ENCODE assay signal across 8 mouse cellular contexts in genomic region chr5:142959576-142960556, GRCm38 (mm10). TPM values are rescaled to one million over a fixed set of nuclear protein-coding genes. Genes with fewer than 3 reads are reported as not detected.
DNase-seq lines count a peak whose midpoint lies in the region; ATAC-seq lines count a peak whose summit lies in the region.

Gene Fscn1 (plus strand): TSS chr5:142960343.

- H3K4me2 ChIP-seq in hindbrain, embryonic 13.5 days: peak within 1 kb of the TSS; percentile 100

- H3K4me3 ChIP-seq in hindbrain, embryonic 13.5 days: peak within 1 kb of the TSS; percentile 100

- H3K27me3 ChIP-seq in hindbrain, embryonic 13.5 days: no peaks in the 10 kb centered on the region

- peak; percentile 42 for DNase-seq in T-cell, adult 2 months (ENCODE audit: low spot score)
- peak; percentile 80 to 87 for DNase-seq in cerebellum, postnatal 14 days
- peak; percentile 92 to 95 for DNase-seq in frontal cortex, postnatal 36 days (ENCODE audit: low spot score in 2 of 2)
- DNase-seq in layer of hippocampus, postnatal 25 days (ENCODE audit: extremely low spot score in 1 of 2, low spot score in 1 of 2): peak; percentile 96 to 97
- peak; percentile 92 for DNase-seq in lung, postnatal 10 days
- peak; percentile 79 for DNase-seq in retina, postnatal 7 days (ENCODE audit: low read depth, low spot score)
- peak; percentile 90 for DNase-seq in urinary bladder, postnatal 14 days (ENCODE audit: low spot score)

- H3K9ac ChIP-seq in hindbrain, embryonic 13.5 days: peak within 1 kb of the TSS; percentile 100

- H3K9me3 ChIP-seq in hindbrain, embryonic 13.5 days: no peaks in the 10 kb centered on the region

- H3K4me1 ChIP-seq in hindbrain, embryonic 13.5 days (replicated peaks): peaks cover 28% of the 10 kb centered on the region

- 7% methylated on average over 44 of the region's 44 CpGs for WGBS in hindbrain, embryonic 13.5 days

- no peaks in the 10 kb centered on the region for H3K36me3 ChIP-seq in hindbrain, embryonic 13.5 days

- peak within 1 kb of the TSS; percentile 98 for H3K27ac ChIP-seq in hindbrain, embryonic 13.5 days

- ATAC-seq in hindbrain, embryonic 13.5 days (ENCODE audit: low FRiP score): peak; percentile 58

RNA-seq across cellular contexts. Expression of gene Fscn1, which starts in this region (rescaled TPM):
- 484 and 516 TPM in 2 replicates for polyA plus RNA-seq in hindbrain, embryonic 13.5 days (2015; fragmentation: Nextera tagmentation; extraction: Ambion mirVana)
- 100 to 1,000 TPM; 229 to 232 TPM for total RNA-seq in layer of hippocampus, postnatal 25 days (2021)

Comparison
In these comparisons a context has a peak if more than half of its experiments do, and no peak if none do; other contexts are left out.
1. Peak in every context shown above with its lines: DNase-seq, ATAC-seq, H3K4me3 ChIP-seq and H3K27ac ChIP-seq.
2. DNase-seq: peak in every context shown above with its lines; median percentile 96 in layer of hippocampus, postnatal 25 days; 94 in frontal cortex, postnatal 36 days; 92 in lung, postnatal 10 days; 90 in urinary bladder, postnatal 14 days; 84 in cerebellum, postnatal 14 days; 79 in retina, postnatal 7 days; 42 in T-cell, adult 2 months.